Mouse (Mus musculus): Measurements from ENCODE around the gene Srrm3. TPM values are rescaled to one million over a fixed set of nuclear protein-coding genes. Genes with fewer than 3 reads are reported as not detected.

The Srrm3 gene
- polyA plus RNA-seq, 1 experiment from 2014 or later = 0.15 TPM

DNA sequence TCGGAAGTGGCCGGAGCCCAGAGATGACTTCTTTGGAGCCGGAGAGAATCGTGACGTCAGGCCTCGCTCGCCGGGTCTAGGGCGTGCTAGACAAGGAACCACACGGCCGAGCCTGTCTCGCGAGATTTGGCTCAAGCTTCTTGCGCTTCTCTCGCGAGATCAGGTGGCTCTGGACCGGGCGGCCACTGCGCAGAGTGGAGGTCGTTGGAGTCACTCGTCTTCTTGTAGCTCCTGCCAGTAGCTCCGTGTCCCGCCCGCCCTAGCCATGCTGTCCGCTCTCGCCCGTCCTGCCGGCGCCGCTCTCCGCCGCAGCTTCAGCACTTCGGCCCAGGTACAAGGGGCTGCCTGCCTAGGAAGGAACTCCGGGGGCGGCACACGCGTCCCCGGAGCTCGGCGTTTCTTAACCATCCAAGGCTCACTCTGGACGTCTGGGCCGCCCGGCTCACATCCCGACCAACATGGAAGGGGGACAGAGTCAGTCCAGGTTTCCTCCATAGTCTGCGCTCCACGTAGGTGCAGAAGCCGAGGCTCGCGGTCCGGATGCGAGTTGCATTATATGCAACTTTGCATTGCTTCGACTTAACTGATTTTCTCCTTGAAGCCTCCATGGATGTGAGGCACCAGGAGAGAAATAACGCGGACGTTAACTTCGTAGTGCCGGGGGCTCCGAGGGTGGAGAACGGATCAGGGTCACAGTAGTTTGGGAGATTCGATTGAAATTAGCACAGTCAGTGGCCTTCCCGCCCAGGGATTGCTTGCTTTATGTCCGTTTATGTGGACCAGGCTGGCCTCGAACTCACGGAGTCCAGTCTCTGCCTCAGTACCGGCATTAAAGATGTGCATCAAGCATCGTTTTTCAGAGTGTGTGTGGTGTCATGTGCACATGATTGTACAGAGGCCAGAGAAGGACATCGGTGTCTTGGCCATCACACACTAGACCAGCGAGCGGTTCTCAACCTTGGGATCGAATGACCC, 27.9 kb upstream of the Srrm3 start, which contains the start of gene Mdh2:
TSS of gene Mdh2 (plus strand) at position 10 of the 975 bp plus-strand sequence.
- Histone ChIP-seq H3K27me3 (ENCODE audit: control insufficient read depth, insufficient read depth, low read length) (no peaks in the 10 kb centered on the region), H3K36me3 (ENCODE audit: control insufficient read depth, insufficient read depth, low read length) (peaks cover 31% of the 10 kb centered on the region), H3K27ac (replicated peaks in 1 of 2; ENCODE audit: control insufficient read depth in 1 of 2, insufficient read depth in 1 of 2, low read depth in 2 of 2, low read length in 2 of 2) (peak within 1 kb of the TSS; percentile 97 to 99), H3K4me1 (ENCODE audit: control insufficient read depth in 2 of 2, insufficient read depth in 2 of 2, low read length in 2 of 2) (peaks cover 11 to 23% of the 10 kb centered on the region in 2 experiments), H3K9ac (ENCODE audit: low read length) (peak within 1 kb of the TSS; percentile 98), H3K9me3 (ENCODE audit: control insufficient read depth, low read length) (no peaks in the 10 kb centered on the region), H3K4me3 (ENCODE audit: control insufficient read depth in 1 of 2, insufficient read depth in 1 of 2, low read depth in 1 of 2, low read length in 2 of 2) (peak within 1 kb of the TSS; percentile 91 to 98), H3K4me2 (ENCODE audit: low read length) (peak within 1 kb of the TSS; percentile 79)
- ATAC-seq (ENCODE audit: insufficient number of reproducible peaks, insufficient read depth, low FRiP score, low read depth) = peak; percentile 97
- under 1% methylated on average over 70 of the region's 70 CpGs for WGBS

DNA sequence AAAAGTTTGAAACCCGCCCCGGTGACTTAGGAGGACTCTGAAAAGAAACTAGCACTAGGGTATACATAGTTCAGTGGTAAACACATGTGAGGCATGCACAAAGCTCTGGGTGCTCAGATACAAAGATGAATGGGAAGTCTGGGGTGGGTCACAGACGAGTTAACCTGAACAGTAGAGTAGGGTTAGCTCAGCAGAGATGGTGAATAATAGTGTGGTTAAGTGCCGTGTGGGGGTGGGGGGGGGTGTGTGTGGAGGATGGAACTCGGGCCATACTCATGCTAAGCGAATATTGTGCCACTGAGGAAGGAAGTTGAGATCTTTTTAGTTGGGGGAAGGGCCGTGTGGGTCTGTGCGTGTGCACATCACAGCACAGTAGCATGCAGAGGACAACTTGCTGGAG, 26.4 kb upstream of the Srrm3 start:
- H3K27me3 ChIP-seq (ENCODE audit: control insufficient read depth, insufficient read depth, low read length) = no peaks in the 10 kb centered on the region
- H3K4me3 ChIP-seq (ENCODE audit: control insufficient read depth in 1 of 2, insufficient read depth in 1 of 2, low read depth in 1 of 2, low read length in 2 of 2) = peak overlapping the region in 1 of 2 experiments; percentile 98; a peak in 2 of 4 replicates
- WGBS = 75% methylated on average over 8 of the region's 8 CpGs
- H3K4me2 ChIP-seq (ENCODE audit: low read length) = peak overlapping the region; percentile 70
- H3K9me3 ChIP-seq (ENCODE audit: control insufficient read depth, low read length) = no peaks in the 10 kb centered on the region
- ATAC-seq (ENCODE audit: insufficient number of reproducible peaks, insufficient read depth, low FRiP score, low read depth) = no peak
- no peak overlapping the region for H3K27ac ChIP-seq (replicated peaks in 1 of 2; ENCODE audit: control insufficient read depth in 1 of 2, insufficient read depth in 1 of 2, low read depth in 2 of 2, low read length in 2 of 2)
- H3K36me3 ChIP-seq (ENCODE audit: control insufficient read depth, insufficient read depth, low read length) = peaks cover 46% of the 10 kb centered on the region
- H3K9ac ChIP-seq (ENCODE audit: low read length) = peak overlapping the region; percentile 98
- peaks cover 11 to 23% of the 10 kb centered on the region in 2 experiments for H3K4me1 ChIP-seq (ENCODE audit: control insufficient read depth in 2 of 2, insufficient read depth in 2 of 2, low read length in 2 of 2)

DNA sequence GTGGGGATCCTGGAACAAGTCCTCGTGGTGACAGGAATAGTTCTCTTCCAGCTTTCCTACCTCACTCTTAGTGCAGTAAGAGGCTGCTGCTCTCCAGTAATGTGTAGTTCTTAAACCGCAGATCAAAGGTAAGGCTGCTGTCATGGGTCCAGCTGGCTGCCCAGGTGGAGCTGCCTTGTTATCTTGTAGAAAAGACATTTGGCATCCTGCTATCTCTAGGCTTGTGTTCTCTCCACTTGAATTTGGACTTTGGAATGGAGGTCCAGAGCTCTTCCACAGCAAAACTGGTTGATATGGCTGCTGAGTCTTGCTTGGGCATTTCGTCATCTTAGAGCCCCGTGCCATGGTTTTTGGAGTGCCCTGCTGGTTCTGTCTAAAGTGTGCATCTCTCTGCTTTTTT, 23.8 kb upstream of the Srrm3 start:
- no peaks in the 10 kb centered on the region for H3K9me3 ChIP-seq (ENCODE audit: control insufficient read depth, low read length)
- H3K9ac ChIP-seq (ENCODE audit: low read length) = no peak overlapping the region
- H3K36me3 ChIP-seq (ENCODE audit: control insufficient read depth, insufficient read depth, low read length) = peaks cover 72% of the 10 kb centered on the region
- no peaks in the 10 kb centered on the region for H3K27me3 ChIP-seq (ENCODE audit: control insufficient read depth, insufficient read depth, low read length)
- no peak overlapping the region for H3K4me2 ChIP-seq (ENCODE audit: low read length)
- no peak overlapping the region for H3K4me3 ChIP-seq (ENCODE audit: control insufficient read depth in 1 of 2, insufficient read depth in 1 of 2, low read depth in 1 of 2, low read length in 2 of 2)
- H3K4me1 ChIP-seq (ENCODE audit: control insufficient read depth in 2 of 2, insufficient read depth in 2 of 2, low read length in 2 of 2) = peaks cover 7 to 17% of the 10 kb centered on the region in 2 experiments
- H3K27ac ChIP-seq (replicated peaks in 1 of 2; ENCODE audit: control insufficient read depth in 1 of 2, insufficient read depth in 1 of 2, low read depth in 2 of 2, low read length in 2 of 2) = no peak overlapping the region
- 68% methylated on average over 4 of the region's 4 CpGs for WGBS
- ATAC-seq (ENCODE audit: insufficient number of reproducible peaks, insufficient read depth, low FRiP score, low read depth) = no peak

DNA sequence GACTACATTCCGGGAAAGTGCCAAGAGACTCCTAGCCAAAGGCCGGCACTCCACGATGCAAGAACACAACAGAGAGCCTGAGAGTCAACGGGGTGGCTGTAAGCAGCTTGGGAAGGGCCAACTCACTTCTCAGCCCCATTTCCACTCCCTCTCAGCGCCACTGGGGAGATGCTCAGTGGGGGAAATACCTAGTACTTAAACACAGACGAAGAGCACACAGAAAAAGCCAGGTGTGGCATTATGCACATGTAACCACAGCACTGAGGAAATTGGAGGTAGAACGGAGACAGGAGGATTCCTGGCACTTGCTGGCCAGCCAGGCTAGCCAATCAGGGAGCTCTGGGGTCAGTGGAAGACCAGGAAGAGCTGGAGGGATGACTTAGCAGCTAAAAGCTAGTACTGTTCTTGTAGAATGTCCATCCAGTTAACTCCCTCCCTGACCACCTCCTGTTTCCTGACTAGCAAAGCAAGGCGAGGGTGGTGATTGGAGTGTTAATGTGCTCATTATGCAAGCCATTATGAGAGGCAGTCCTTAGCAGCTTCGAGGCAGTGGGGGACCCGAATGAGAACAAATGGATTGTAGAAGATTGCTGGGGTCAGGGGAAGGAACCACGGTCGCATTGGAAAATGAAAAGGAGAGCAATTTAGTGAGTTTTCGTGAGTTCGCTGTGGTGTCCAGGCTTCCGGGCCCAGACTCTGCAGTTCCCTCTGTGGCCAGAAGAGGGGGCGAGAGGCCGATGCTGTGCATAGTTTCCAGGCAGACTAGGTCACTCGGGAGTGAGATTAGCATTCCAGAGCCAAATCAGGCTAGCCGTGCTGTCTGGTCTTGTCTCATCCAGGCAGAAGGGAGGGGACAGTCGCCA, 12.5 kb upstream of the Srrm3 start:
- Histone ChIP-seq H3K4me3 (ENCODE audit: control insufficient read depth in 1 of 2, insufficient read depth in 1 of 2, low read depth in 1 of 2, low read length in 2 of 2) (peak overlapping the region; percentile 26 to 56), H3K9me3 (ENCODE audit: control insufficient read depth, low read length) (no peaks in the 10 kb centered on the region), H3K27ac (replicated peaks in 1 of 2; ENCODE audit: control insufficient read depth in 1 of 2, insufficient read depth in 1 of 2, low read depth in 2 of 2, low read length in 2 of 2) (peak overlapping the region; percentile 53 to 74), H3K4me2 (ENCODE audit: low read length) (peak overlapping the region; percentile 50), H3K36me3 (ENCODE audit: control insufficient read depth, insufficient read depth, low read length) (peaks cover 31% of the 10 kb centered on the region), H3K4me1 (ENCODE audit: control insufficient read depth in 2 of 2, insufficient read depth in 2 of 2, low read length in 2 of 2) (peaks cover 5 to 11% of the 10 kb centered on the region in 2 experiments), H3K9ac (ENCODE audit: low read length) (peak overlapping the region; percentile 62), H3K27me3 (ENCODE audit: control insufficient read depth, insufficient read depth, low read length) (no peaks in the 10 kb centered on the region)
- peak; percentile 78 for ATAC-seq (ENCODE audit: insufficient number of reproducible peaks, insufficient read depth, low FRiP score, low read depth)
- 8% methylated on average over 20 of the region's 20 CpGs for WGBS

DNA sequence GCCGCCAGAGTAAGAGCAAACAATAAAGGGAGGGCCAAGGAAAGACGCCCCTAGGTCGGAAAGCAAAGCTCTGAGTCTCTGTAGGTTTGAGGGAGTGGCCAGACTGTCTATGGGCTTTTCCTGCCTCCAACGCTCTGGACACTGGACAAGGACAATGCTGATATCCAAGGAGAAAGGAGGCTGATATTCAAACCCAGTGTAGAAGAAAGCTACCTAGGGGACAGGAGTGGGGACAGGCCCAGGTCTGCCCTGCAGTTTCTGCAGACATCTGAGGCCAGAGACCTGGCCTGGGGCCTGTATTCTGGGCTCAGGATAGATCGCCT, 11.9 kb upstream of the Srrm3 start:
- Histone ChIP-seq H3K27ac (replicated peaks in 1 of 2; ENCODE audit: control insufficient read depth in 1 of 2, insufficient read depth in 1 of 2, low read depth in 2 of 2, low read length in 2 of 2) (peak overlapping the region; percentile 26 to 53), H3K9me3 (ENCODE audit: control insufficient read depth, low read length) (no peaks in the 10 kb centered on the region), H3K4me1 (ENCODE audit: control insufficient read depth in 2 of 2, insufficient read depth in 2 of 2, low read length in 2 of 2) (peaks cover 5 to 11% of the 10 kb centered on the region in 2 experiments), H3K36me3 (ENCODE audit: control insufficient read depth, insufficient read depth, low read length) (peaks cover 25% of the 10 kb centered on the region), H3K27me3 (ENCODE audit: control insufficient read depth, insufficient read depth, low read length) (no peaks in the 10 kb centered on the region), H3K9ac (ENCODE audit: low read length) (peak overlapping the region; percentile 48), H3K4me2 (ENCODE audit: low read length) (peak overlapping the region; percentile 50), H3K4me3 (ENCODE audit: control insufficient read depth in 1 of 2, insufficient read depth in 1 of 2, low read depth in 1 of 2, low read length in 2 of 2) (peak overlapping the region; percentile 26 to 56; a peak in 3 of 4 replicates)
- WGBS = 7% methylated on average over 5 of the region's 5 CpGs
- ATAC-seq (ENCODE audit: insufficient number of reproducible peaks, insufficient read depth, low FRiP score, low read depth) = no peak

DNA sequence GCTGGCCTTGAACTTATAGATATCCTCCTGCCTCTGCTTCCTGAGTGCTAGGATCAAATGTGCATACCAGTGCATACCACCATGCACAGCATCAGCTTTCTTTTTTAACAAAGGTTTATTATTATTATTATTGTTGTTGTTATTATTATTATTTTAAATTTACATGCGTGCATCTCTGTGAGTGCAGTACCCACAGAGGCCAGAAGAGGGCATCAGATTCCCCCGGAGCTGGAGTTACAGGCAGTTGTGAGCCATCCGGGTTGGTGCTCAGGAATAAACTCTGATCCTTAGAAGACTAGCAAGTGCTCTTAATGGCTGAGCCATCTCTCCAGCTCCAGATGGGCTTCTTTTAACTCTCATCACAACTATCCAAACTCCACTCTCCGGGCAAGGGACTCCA, 6.9 kb upstream of the Srrm3 start:
- no peaks in the 10 kb centered on the region for H3K27me3 ChIP-seq (ENCODE audit: control insufficient read depth, insufficient read depth, low read length)
- H3K9ac ChIP-seq (ENCODE audit: low read length) = no peak overlapping the region
- no peak overlapping the region for H3K4me3 ChIP-seq (ENCODE audit: control insufficient read depth in 1 of 2, insufficient read depth in 1 of 2, low read depth in 1 of 2, low read length in 2 of 2)
- H3K27ac ChIP-seq (replicated peaks in 1 of 2; ENCODE audit: control insufficient read depth in 1 of 2, insufficient read depth in 1 of 2, low read depth in 2 of 2, low read length in 2 of 2) = no peak overlapping the region
- no peak overlapping the region for H3K4me2 ChIP-seq (ENCODE audit: low read length)
- H3K4me1 ChIP-seq (ENCODE audit: control insufficient read depth in 2 of 2, insufficient read depth in 2 of 2, low read length in 2 of 2) = peaks cover 10 to 16% of the 10 kb centered on the region in 2 experiments
- H3K9me3 ChIP-seq (ENCODE audit: control insufficient read depth, low read length) = peaks cover 3% of the 10 kb centered on the region; the same call in 1 of the 2 replicates
- no peak for ATAC-seq (ENCODE audit: insufficient number of reproducible peaks, insufficient read depth, low FRiP score, low read depth)
- 47% methylated on average over 4 of the region's 4 CpGs for WGBS
- no peaks in the 10 kb centered on the region for H3K36me3 ChIP-seq (ENCODE audit: control insufficient read depth, insufficient read depth, low read length)

DNA sequence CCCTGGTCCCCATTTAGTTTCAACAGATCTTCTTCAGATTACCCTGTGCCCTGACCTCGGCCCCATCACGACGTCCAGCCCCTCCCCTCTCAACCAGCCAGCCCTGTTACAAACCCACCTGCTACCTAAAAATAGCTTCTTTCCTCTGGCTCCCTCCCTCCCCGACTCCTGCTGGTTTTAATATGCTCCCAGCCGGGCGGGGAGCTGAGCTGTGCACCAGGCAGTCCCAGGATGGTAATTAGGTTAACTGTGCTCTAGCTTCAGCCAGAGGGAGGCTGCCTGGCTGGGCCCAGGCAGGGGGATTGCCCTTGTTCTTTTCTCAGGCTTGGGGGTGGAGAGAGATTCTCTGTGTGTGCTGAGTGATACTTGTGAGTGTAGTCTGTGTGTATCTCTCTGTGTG, 5.8 kb upstream of the Srrm3 start:
- Histone ChIP-seq H3K9me3 (ENCODE audit: control insufficient read depth, low read length) (peaks cover 3% of the 10 kb centered on the region; the same call in 1 of the 2 replicates), H3K4me3 (ENCODE audit: control insufficient read depth in 1 of 2, insufficient read depth in 1 of 2, low read depth in 1 of 2, low read length in 2 of 2) (no peak overlapping the region), H3K27me3 (ENCODE audit: control insufficient read depth, insufficient read depth, low read length) (0 out of 2 replicates have a peak, but pooled peaks cover 2% of the 10 kb centered on the region), H3K36me3 (ENCODE audit: control insufficient read depth, insufficient read depth, low read length) (no peaks in the 10 kb centered on the region), H3K4me2 (ENCODE audit: low read length) (peak overlapping the region; percentile 36), H3K9ac (ENCODE audit: low read length) (no peak overlapping the region), H3K27ac (replicated peaks in 1 of 2; ENCODE audit: control insufficient read depth in 1 of 2, insufficient read depth in 1 of 2, low read depth in 2 of 2, low read length in 2 of 2) (no peak overlapping the region), H3K4me1 (ENCODE audit: control insufficient read depth in 2 of 2, insufficient read depth in 2 of 2, low read length in 2 of 2) (peaks cover 7 to 12% of the 10 kb centered on the region in 2 experiments)
- peak; percentile 40; the same call in 1 of the 2 replicates for ATAC-seq (ENCODE audit: insufficient number of reproducible peaks, insufficient read depth, low FRiP score, low read depth)
- under 1% methylated on average over 6 of the region's 6 CpGs for WGBS
